Mouse (Mus musculus): Measurements from ENCODE around the gene Zbtb34.

DNA sequence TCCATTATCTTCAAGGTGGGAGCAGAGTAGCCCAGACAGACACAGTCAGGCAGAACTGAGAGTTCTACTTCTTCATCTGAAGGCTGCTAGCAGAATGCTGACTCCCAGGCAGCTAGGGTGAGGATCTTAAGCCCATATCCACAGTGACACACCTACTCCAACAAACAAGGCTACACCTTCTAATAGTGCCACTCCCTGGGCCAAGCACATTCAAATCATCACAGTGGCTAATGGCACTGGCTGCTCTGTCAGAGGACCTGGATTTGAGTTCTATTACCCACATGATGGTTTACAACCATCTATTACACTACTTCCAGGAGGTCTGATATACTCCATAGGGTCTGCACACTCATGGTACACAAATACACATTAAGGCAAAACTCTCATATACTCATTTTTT lies 38.1 kb downstream of the Zbtb34 start:
- TF ChIP-seq CTCF (IDR thresholded peaks at IDR 0.05; ENCODE audit: low read depth) (no peak), EP300 (optimal IDR thresholded peaks at IDR 0.05) (no peak)

Data from stomach, postnatal 0 days (tissue).